Mouse (Mus musculus): ENCODE results near the gene Pnp2.

Pnp2 gene

DNA sequence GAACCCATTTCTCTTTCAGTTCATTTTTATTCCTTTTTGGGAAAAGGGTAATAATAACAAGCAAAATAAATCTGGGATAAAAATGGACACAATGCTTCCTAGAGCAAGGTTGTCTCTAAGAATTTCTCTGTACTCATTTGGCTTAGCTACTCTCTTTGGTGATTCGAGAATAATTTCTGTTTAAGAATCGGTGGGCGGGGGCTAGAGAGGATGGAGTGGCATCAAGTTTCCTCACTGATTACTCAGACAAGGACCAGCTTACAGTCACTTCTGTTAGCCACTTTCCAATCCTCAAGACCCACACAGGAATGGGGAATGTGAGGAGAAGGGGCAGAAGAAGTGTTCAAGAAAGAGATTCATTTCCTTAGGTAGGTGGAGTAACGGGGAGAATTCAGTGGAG lies 53.0 kb downstream of the Pnp2 start:
- no peak for DNase-seq (ENCODE audit: low spot score)

DNA sequence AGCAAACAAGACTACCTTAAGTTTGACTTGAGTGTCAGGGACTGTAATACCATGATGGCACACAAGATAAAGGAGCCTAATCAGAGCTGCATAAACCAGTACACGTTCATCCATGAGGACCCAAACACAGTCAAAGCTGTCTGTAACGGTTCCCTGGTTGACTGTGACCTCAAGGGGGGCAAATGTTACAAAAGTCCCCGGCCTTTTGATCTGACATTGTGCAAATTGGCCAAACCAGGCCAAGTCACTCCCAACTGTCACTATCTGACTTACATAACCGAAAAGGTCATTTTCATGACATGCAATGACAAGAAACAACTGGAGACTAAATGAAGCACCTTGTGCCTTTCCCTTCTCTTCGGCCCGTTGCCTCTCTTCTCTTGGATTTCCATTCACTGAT lies 53.8 kb downstream of the Pnp2 start:
- peak; percentile 42 for DNase-seq (ENCODE audit: low spot score)
